Mouse (Mus musculus) midbrain, embryonic 12.5 days (tissue): ENCODE data around the gene Enah. TPM values are rescaled to one million over a fixed set of nuclear protein-coding genes. Genes with fewer than 3 reads are reported as not detected.

Source experiments
- ATAC-seq: fragments of 200-750 bp; cut with Nextera tagmentation; 2 replicates; pipeline ENCODE4 v1.8.0; 2017; ENCODE audit warnings: low read depth, moderate TSS enrichment, moderate library complexity; ENCODE audit not compliant: low FRiP score
- H3K27ac ChIP-seq: fragments of 300-500 bp; sonication (generic); replicated peaks from 2 replicates; pipeline ENCODE4 v1.5.1; 2016; ENCODE audit warnings: mild to moderate bottlenecking
- H3K27me3 ChIP-seq: fragments of 300-500 bp; sonication (generic); 2 replicates; pipeline ENCODE4 v1.6.1; 2016; ENCODE audit warnings: mild to moderate bottlenecking
- H3K36me3 ChIP-seq: fragments of 300-500 bp; sonication (generic); 2 replicates; pipeline ENCODE4 v1.6.1; 2016
- H3K4me1 ChIP-seq: fragments of 300-500 bp; sonication (generic); 2 replicates; pipeline ENCODE4 v1.6.1; 2016
- H3K4me2 ChIP-seq: fragments of 300-500 bp; sonication (generic); replicated peaks from 2 replicates; pipeline ENCODE4 v1.6.1; 2016; ENCODE audit warnings: mild to moderate bottlenecking, moderate library complexity
- H3K4me3 ChIP-seq: fragments of 300-500 bp; sonication (generic); 2 replicates; pipeline ENCODE4 v1.5.1; 2016; ENCODE audit warnings: mild to moderate bottlenecking
- H3K9ac ChIP-seq: fragments of 300-500 bp; sonication (generic); replicated peaks from 2 replicates; pipeline ENCODE4 v1.6.1; 2016; ENCODE audit warnings: mild to moderate bottlenecking, moderate library complexity
- H3K9me3 ChIP-seq: fragments of 300-500 bp; sonication (generic); 2 replicates; pipeline ENCODE4 v1.6.1; 2016; ENCODE audit warnings: mild to moderate bottlenecking
- WGBS: fragments of 180-500 bp; shearing (Covaris S2); methylation state at CpG from one replicate; pipeline ENCODE4 v1.1.7; 2016; 5-methylcytosine and 5-hydroxymethylcytosine counted together
- polyA plus RNA-seq: library from polyadenylated mRNA; unstranded; fragments of >200 nt; fragmentation: Nextera tagmentation; extraction: Ambion mirVana; gene quantifications from 2 replicates; pipeline ENCODE4 v1.2.1, GENCODE M21; 2016

The Enah gene
- polyA plus RNA-seq, 1 experiment from 2014 or later, result 41.4 TPM

GRCm38 (mm10) chr1:181865863-181866216, 153.9 kb downstream of the Enah start:
- no peaks in the 10 kb centered on the region for H3K27me3 ChIP-seq
- no peak overlapping the region for H3K4me2 ChIP-seq
- ATAC-seq, result no peak
- no peaks in the 10 kb centered on the region for H3K36me3 ChIP-seq
- WGBS, result 75% methylated on average over 5 of the region's 5 CpGs
- H3K4me3 ChIP-seq, result no peak overlapping the region
- no peaks in the 10 kb centered on the region for H3K4me1 ChIP-seq
- no peaks in the 10 kb centered on the region for H3K9me3 ChIP-seq
- no peak overlapping the region for H3K9ac ChIP-seq
- H3K27ac ChIP-seq, result no peak overlapping the region

- no peaks in the 10 kb centered on the region for H3K9me3 ChIP-seq
- H3K27ac ChIP-seq, result no peak overlapping the region
- no peaks in the 10 kb centered on the region for H3K4me1 ChIP-seq
- no peaks in the 10 kb centered on the region for H3K36me3 ChIP-seq
- no peak overlapping the region for H3K9ac ChIP-seq
- no peaks in the 10 kb centered on the region for H3K27me3 ChIP-seq
- H3K4me2 ChIP-seq, result no peak overlapping the region
- ATAC-seq, result no peak
- 78% methylated on average over 11 of the region's 11 CpGs for WGBS
- H3K4me3 ChIP-seq, result no peak overlapping the region
These were observed 154.6 kb downstream of the Enah start for GRCm38 (mm10) chr1:181864971-181865862.

GRCm38 (mm10) chr1:181863431-181863830, 156.4 kb downstream of the Enah start:
- no peaks in the 10 kb centered on the region for H3K27me3 ChIP-seq
- H3K4me3 ChIP-seq, result no peak overlapping the region
- 39% methylated on average over 8 of the region's 8 CpGs for WGBS
- H3K9ac ChIP-seq, result no peak overlapping the region
- H3K27ac ChIP-seq, result no peak overlapping the region
- H3K4me1 ChIP-seq, result no peaks in the 10 kb centered on the region
- no peaks in the 10 kb centered on the region for H3K9me3 ChIP-seq
- no peak overlapping the region for H3K4me2 ChIP-seq
- ATAC-seq, result no peak
- no peaks in the 10 kb centered on the region for H3K36me3 ChIP-seq

GRCm38 (mm10) chr1:181862676-181863374, 157.0 kb downstream of the Enah start:
- Histone ChIP-seq H3K9ac (no peak overlapping the region), H3K4me2 (no peak overlapping the region), H3K27ac (no peak overlapping the region), H3K27me3 (no peaks in the 10 kb centered on the region), H3K4me1 (no peaks in the 10 kb centered on the region), H3K9me3 (no peaks in the 10 kb centered on the region), H3K36me3 (no peaks in the 10 kb centered on the region), H3K4me3 (no peak overlapping the region)
- 56% methylated on average over 16 of the region's 16 CpGs for WGBS
- no peak for ATAC-seq

GRCm38 (mm10) chr1:181861181-181861902, 158.4 kb downstream of the Enah start:
- ATAC-seq, result no peak

GRCm38 (mm10) chr1:181860659-181861058, 159.1 kb downstream of the Enah start:
- H3K27ac ChIP-seq, result no peak overlapping the region
- H3K4me1 ChIP-seq, result no peaks in the 10 kb centered on the region
- no peak for ATAC-seq
- H3K4me3 ChIP-seq, result no peak overlapping the region
- H3K4me2 ChIP-seq, result no peak overlapping the region
- no peak overlapping the region for H3K9ac ChIP-seq
- H3K9me3 ChIP-seq, result no peaks in the 10 kb centered on the region
- no peaks in the 10 kb centered on the region for H3K36me3 ChIP-seq
- WGBS, result 57% methylated on average over 5 of the region's 5 CpGs
- no peaks in the 10 kb centered on the region for H3K27me3 ChIP-seq

More at GRCm38 (mm10) chr1:181861181-181861902, 158.4 kb downstream of the Enah start:
- Histone ChIP-seq H3K9ac (no peak overlapping the region), H3K9me3 (no peaks in the 10 kb centered on the region), H3K4me1 (no peaks in the 10 kb centered on the region), H3K4me3 (no peak overlapping the region), H3K36me3 (no peaks in the 10 kb centered on the region), H3K4me2 (no peak overlapping the region), H3K27me3 (no peaks in the 10 kb centered on the region), H3K27ac (no peak overlapping the region)
- 79% methylated on average over 2 of the region's 2 CpGs for WGBS

GRCm38 (mm10) chr1:181856329-181856728, 163.5 kb downstream of the Enah start:
- Histone ChIP-seq H3K27me3 (peaks cover 11% of the 10 kb centered on the region; the same call in 1 of the 2 replicates), H3K9me3 (no peaks in the 10 kb centered on the region), H3K27ac (no peak overlapping the region), H3K4me1 (peaks cover 8% of the 10 kb centered on the region; the same call in 1 of the 2 replicates), H3K36me3 (no peaks in the 10 kb centered on the region), H3K4me3 (no peak overlapping the region), H3K9ac (no peak overlapping the region), H3K4me2 (no peak overlapping the region)
- WGBS, result 85% methylated on average over 2 of the region's 2 CpGs
- no peak for ATAC-seq

GRCm38 (mm10) chr1:181854829-181855228, 165.0 kb downstream of the Enah start:
- Histone ChIP-seq H3K27me3 (peaks cover 11% of the 10 kb centered on the region; the same call in 1 of the 2 replicates), H3K36me3 (no peaks in the 10 kb centered on the region), H3K4me1 (peaks cover 8% of the 10 kb centered on the region; the same call in 1 of the 2 replicates), H3K4me3 (no peak overlapping the region), H3K9me3 (no peaks in the 10 kb centered on the region), H3K4me2 (no peak overlapping the region), H3K27ac (no peak overlapping the region), H3K9ac (no peak overlapping the region)
- no peak for ATAC-seq
- 97% methylated on average over 2 of the region's 2 CpGs for WGBS

- Histone ChIP-seq H3K4me1 (peaks cover 8% of the 10 kb centered on the region; the same call in 1 of the 2 replicates), H3K27me3 (peaks cover 11% of the 10 kb centered on the region; the same call in 1 of the 2 replicates), H3K36me3 (no peaks in the 10 kb centered on the region), H3K4me3 (no peak overlapping the region), H3K4me2 (peak overlapping the region; percentile 23), H3K9ac (no peak overlapping the region), H3K9me3 (no peaks in the 10 kb centered on the region), H3K27ac (no peak overlapping the region)
- 16% methylated on average over 21 of the region's 21 CpGs for WGBS
- ATAC-seq, result no peak
These were observed 166.6 kb downstream of the Enah start for GRCm38 (mm10) chr1:181853081-181853736.

- no peak for ATAC-seq
- peaks cover 8% of the 10 kb centered on the region; the same call in 1 of the 2 replicates for H3K4me1 ChIP-seq
- H3K9me3 ChIP-seq, result no peaks in the 10 kb centered on the region
- H3K4me2 ChIP-seq, result no peak overlapping the region
- no peak overlapping the region for H3K27ac ChIP-seq
- H3K27me3 ChIP-seq, result peaks cover 11% of the 10 kb centered on the region; the same call in 1 of the 2 replicates
- no peaks in the 10 kb centered on the region for H3K36me3 ChIP-seq
- WGBS, result 58% methylated on average over 13 of the region's 13 CpGs
- no peak overlapping the region for H3K9ac ChIP-seq
- H3K4me3 ChIP-seq, result no peak overlapping the region
These were observed 167.3 kb downstream of the Enah start for GRCm38 (mm10) chr1:181852466-181852865.

GRCm38 (mm10) chr1:181851521-181852310, 168.1 kb downstream of the Enah start:
- no peaks in the 10 kb centered on the region for H3K9me3 ChIP-seq
- 86% methylated on average over 12 of the region's 12 CpGs for WGBS
- ATAC-seq, result no peak
- H3K27me3 ChIP-seq, result peaks cover 11% of the 10 kb centered on the region; the same call in 1 of the 2 replicates
- no peak overlapping the region for H3K9ac ChIP-seq
- no peak overlapping the region for H3K4me2 ChIP-seq
- H3K4me3 ChIP-seq, result no peak overlapping the region
- no peak overlapping the region for H3K27ac ChIP-seq
- no peaks in the 10 kb centered on the region for H3K36me3 ChIP-seq
- H3K4me1 ChIP-seq, result peaks cover 8% of the 10 kb centered on the region; the same call in 1 of the 2 replicates
